Mouse (Mus musculus) ES-CJ7 (cell line): ENCODE measurements around the gene Lhfpl5.
A peak's percentile ranks its signal among the peaks of the same experiment; 100 is the strongest.

Source experiments
- DNase-seq: peaks from one replicate; pipeline ENCODE4 v3.0.0; 2011; ENCODE audit warnings: low read depth, low spot score

Lhfpl5 gene

DNA sequence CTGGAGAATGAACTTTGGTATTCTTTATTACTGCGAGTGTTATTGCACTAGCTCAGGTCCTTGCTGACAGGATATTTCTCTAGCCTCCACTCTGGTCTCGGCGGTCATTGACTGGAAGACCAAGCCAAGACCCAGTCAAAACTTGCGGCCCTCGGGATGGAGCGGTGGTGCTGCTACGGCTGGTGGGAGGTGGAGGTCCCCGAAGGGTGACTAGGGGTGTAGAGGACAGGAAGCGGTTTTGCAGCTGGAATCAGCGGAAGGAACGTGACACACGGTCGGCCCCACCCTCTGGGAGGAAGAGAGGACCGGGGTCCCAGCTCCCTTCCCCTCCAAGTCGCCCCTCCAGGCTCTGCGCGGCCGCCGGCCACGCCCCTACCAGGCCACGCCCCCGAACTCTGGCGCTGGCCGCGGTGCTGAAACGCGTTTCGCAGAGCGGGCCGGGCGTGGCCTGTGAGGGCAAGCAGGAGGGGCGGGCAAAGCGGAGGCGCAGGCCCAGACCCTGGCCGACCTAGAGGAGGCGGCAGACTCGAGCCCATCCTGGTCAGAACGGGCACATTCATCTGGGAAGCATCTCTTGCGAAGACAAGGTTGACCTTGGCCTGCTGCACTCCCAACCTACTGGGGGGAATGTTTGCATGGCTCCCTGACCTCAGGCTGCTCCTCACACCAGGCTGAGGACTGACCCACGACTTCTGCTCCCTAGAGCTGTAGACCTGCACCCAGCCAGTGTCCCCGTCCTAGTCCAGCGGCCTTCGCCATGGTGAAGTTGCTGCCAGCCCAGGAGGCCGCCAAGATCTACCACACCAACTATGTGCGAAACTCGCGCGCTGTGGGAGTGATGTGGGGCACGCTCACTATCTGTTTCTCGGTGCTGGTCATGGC is at the start of gene Lhfpl5:
TSS of gene Lhfpl5 (plus strand) at position 398 of the 882 bp plus-strand sequence.
- DNase-seq = peak; percentile 73

DNA sequence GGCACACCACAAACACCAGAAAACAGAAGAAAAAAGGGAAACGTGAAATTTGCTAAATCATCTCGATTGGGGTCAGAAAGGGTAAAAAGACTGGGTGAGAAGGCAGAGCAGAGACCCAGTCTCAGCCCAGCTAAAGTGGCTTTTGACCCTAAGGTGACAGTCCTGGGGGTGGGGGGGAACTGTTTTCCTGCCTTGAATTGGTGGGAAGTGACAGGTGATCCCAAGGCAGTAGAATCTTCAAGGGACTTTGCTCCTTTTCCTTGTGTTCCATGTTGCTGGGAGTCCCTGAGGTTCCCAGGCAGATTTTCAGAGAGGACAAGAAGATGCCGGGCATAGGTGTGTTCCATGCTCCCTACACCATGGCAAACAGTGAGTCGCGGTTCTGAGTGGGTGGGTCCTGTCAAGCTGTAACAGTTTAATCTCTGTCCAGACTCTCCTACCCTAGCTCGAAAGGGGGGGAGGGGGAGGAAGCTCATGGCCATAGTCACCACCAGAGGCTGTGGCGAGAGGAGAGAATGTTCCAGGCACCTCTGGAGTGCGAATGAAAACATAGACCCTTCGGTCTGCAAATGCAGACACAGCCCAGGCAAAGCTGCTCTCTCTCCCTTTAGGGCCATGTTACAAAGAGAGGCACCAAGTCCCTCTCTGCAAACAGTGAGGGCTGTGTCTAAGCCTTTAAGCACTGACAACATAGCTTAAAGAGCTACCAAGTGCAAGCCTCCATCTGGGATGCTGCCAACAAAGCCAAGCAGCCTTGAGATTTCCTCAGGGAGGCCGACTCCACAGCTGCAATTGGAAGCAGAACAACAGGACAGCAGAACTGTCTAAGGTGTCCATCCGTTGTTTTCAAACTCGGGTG is 48.0 kb upstream of the Lhfpl5 start:
- no peak for DNase-seq

DNA sequence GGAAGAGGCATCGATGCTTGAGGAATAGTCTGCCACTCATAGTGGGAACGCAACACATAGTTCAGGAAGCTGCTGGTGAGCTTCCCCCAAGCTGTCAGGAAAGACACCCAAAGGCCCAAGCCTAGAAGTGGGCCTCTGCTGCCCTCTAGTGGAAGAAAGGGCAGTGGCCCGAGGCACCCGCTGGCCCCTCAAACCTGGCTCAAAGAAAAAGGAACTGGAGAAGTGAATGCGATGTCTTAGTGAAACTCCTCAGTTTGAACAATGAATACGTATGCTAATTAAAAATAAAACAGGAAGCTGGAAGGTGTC is 47.4 kb upstream of the Lhfpl5 start:
- peak; percentile 61 for DNase-seq

DNA sequence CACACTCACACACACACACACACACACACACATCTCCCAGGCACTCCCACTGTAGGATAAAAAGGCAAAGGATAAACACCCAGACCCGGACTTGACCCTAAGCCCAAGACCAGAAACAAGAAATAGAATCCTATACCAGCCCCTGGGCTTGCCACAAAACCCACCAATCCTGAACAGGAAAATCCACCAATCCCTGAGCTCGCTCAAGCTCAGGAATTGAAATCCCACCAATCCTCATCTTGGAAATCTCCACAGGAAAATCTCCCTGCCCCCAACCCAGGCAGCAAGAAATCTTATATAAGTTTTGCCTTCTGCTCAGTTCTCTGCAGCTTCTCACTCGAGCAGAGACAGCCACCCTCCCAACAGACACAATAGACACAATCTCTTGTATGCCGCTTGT is 46.3 kb upstream of the Lhfpl5 start:
- DNase-seq = no peak

DNA sequence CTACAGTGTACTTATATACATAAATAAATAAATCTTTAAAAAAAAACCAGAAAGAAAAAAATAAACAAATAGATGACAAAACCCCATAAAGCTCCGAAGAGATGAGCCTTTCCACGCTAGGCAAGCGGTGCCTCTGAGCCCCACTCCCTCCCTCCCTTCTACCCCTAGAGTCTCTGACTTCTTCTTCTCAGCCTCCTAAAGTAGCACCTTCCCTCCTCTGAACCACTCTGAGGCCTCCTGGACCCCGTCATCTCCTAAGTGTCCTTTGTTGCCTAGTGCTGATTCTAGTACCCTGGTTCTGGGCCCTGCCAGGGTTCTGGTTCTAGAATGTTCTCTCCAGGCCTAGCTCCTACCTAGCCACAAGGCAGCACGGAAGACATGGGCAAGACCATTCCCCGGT is 44.9 kb upstream of the Lhfpl5 start, which contains the start of gene Armc12:
TSS of gene Armc12 (plus strand) at position 301 of the 400 bp plus-strand sequence.
- DNase-seq = no peak

DNA sequence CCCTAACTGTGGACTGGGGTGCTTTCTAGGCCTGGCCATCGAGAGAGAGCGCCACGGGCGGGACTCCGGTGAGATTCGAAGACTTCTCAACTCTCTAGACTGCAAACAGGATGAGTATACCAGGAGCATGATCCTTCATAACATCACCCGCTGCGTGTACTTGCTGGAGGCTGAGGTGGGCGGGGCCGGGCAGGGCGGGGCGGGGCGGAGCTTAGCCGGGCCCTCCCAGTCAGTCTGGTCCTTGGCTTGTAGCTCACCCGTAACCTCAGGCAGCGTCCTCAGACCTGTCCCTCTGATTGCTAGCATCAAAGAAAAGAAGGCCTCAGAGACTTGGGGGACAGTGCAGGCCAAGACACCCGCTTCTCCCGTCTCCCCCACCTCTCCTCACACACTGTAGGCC is 43.5 kb upstream of the Lhfpl5 start:
- DNase-seq = peak; percentile 66

DNA sequence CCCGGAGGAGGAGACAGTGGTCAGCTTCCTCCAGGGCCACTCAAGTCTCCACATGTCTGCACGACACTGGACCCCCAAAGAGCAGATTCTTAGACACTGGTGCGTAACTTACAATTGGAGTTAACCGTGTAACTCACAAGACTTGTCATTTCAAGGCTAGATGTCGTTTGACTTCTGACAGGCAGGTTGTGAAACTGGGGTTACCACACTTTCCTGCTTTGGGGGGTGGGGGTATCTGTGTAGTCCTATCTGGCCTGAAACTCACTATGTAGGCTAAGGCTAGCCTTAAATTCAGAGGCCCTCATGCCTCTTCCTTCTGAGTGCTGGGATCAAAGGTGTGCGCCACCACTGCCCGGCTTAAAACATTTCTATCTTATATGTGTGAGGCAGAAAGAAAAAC is 42.9 kb upstream of the Lhfpl5 start:
- DNase-seq = no peak

DNA sequence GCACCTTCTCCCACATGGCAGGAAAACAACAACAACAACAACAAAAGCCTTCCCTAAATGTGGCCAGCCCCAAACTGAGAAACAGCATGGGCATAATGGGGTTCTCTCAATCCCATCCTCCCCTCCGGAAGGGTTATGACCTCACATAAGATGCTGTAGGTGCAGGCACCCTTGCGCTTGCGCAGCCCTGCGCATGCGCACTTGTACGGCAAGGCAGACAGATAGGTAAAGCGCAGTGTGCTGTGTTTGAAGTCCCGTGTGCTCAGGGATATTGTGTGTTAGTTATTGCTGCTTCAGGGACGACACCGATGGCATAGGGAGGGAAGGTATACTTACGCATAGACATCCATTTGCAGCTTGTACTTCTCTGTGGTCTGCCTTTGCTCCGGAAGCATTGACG is 42.1 kb upstream of the Lhfpl5 start:
- DNase-seq = peak; percentile 60

DNA sequence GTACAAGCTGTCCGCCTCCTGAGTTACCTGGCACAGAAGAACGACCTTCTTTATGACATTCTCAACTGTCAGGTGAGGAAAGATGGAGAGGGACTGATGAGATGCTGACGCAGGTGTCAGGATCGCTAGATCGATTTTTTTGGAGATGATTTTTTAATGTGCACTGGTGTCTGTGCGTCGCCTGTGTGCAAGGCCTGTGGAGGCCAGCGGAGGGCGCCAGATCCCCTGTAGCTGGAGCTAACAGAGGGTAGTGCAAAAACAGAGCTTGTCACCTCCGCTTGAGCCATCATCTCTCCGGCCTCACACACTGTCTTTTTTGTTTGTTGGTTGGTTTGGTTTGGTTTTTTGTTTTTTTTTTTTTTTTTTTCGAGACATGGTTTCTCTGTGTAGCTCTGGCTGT is 37.6 kb upstream of the Lhfpl5 start:
- DNase-seq = peak; percentile 73

DNA sequence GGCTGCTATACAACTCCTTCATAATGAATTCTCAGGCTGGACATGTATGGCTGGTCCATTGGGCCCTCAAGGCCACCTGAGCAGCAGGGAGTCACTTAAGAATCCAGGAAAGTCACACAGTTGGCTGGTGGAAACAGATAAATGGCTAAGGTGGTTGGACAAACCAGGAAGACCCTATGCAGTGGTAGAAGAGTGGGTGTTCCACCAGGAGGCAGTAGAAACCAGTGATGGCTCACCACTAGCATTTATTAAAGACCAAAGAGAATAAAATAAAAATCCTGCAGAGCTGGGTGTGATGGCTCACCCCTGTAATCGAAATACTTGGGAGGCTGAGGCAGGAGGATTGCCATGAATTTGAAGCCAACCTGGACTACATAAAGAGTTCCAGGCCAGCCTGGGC is 28.5 kb upstream of the Lhfpl5 start:
- no peak for DNase-seq

DNA sequence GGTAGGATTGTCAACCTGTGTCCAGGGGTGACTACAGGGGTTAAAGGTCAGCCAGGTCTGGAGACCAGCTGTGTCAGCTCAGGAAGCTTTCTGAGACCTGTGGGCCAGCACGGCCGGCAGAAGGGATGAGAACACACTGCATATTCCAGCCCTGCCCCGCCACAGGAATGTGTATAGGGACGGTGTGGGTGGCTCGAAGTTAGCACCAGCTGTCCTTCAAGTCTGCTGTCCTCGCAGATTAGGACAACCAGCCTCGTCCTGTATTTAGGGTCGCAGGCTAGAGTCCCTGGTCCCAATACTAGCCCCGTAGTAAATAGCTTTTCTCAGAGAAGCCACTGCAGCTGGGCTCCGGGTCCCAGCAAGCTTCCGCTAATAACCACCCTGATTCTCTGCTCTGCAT is 26.9 kb upstream of the Lhfpl5 start:
- DNase-seq = no peak

DNA sequence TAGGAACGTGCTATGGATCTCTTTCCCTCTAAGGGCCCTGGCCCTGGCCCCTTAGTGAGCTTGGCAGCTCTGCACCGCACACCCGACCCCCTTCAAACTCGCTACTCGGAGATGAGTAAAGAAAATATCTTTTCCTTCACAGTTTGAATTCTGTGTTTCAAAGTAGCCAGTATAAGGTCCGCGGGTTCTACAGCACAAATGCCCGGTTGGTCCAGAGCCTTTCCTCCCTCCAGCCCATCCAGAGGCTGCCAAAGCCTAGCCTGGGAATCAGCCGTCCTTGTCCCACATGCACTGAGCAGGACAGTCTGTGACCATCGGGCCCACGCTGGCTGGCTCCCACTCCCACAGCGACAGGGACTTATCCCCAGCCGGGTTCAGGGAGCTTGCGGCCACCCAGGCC is 26.3 kb upstream of the Lhfpl5 start, which contains the start of gene Clpsl2:
TSS of gene Clpsl2 (plus strand) at position 301 of the 400 bp plus-strand sequence.
- DNase-seq = no peak

DNA sequence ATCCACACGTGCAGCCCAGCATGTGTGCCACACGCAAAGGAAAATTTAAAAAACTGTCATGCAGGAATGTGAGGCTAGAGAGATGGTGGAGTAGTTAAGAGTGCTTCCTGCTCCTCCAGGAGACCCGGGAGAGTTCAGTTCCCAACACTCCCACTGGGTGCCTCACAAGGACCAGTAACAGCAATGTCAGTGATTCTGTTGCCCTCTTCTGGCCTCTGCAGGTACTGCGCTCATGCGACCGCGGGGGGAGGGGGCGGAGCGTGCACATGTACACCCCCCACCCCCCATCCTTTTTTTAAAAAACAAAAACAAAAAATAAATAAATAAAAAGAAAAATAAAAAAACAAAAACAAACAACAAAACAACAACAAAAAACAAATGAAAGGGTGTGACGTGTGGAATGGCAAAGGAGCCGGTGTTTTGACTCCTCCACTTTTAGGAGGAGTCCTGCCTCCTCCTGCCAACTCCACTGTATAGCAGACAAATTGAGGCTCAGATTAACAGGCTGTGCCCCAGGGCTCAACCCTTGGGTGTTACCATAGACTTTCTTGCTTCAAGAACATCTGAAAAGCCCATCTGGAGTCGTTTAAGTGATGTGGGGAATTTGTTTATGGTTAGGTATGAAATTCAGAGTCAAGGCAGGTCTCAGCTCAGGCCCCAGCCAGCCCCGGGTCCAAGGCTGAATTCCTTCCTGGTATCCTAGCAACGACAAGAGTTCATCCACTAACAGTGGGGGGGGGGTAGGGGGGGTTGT is 22.2 kb upstream of the Lhfpl5 start:
- peak; percentile 90 for DNase-seq

DNA sequence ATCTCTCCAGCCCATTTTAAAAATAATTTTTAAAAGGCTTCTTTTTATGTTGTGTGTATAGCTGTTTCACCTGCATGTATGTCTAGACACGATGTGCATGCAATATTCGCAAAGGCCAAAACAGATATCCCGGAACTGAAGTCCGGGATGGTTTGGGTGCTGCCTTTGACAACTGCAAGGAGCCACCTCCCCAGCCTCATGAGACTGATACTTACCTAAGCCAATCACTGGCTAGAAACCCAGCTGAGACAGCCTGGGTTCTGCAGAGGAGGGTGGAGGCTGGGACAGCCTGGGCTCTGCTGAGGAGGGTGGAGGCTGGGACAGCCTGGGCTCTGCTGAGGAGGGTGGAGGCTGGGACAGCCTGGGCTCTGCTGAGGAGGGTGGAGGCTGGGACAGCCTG is 21.4 kb upstream of the Lhfpl5 start:
- DNase-seq = peak; percentile 58

DNA sequence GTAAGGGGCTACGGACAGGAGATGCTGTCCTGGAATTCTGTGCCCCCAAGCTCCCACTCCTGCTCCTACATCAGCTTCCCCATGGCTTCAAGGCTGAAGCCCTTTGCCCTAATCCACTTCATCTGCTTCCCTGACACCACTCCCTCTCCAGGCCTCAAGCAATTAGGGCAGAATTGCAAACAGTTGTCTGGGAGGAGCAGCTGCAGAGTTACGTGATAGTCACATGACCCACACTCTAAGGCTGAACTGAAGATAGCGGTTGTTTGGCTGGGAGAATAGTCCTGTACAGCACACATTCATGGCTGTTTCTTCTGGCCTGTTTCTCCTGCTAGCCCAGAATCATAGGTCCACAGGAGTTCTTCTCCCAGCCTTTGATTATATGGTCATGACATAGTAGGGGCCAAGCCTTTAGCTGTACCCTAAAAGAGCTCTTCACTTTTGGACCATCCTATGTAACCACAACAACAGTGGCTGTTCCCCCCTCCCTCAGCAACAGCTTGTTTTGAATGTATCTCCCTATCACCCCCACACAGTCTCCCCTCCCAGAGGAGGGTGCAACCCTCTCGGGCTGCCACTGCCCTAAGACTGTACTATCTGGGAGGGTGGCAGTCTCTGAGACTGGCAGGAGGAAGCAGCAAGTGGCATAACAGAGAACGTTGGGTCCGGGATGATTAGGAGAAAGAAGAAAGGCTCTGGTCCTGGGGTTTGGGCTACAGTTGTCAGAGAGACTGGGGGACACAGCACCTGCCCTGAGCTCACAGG is 18.6 kb upstream of the Lhfpl5 start:
- DNase-seq = peak; percentile 60

DNA sequence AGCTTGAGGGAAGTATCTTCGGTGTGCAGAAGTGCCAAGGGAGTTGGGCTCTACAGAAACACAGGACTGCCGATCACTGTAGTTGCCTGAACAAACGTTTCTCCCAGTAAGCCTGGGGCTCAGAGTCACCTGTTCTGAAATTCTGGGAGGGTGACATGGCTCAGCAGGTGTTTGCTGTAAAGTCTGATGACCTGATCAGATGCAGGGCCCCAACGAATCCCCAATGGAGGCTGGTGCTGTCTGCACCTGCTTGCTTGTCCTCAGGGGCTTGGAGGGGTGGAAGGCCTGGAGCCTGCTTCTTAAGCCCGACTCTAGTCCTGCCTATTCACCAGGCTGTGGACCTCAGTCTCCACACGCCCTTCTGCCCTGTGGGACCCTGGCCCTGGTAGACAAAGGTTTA is 17.7 kb upstream of the Lhfpl5 start:
- no peak for DNase-seq

DNA sequence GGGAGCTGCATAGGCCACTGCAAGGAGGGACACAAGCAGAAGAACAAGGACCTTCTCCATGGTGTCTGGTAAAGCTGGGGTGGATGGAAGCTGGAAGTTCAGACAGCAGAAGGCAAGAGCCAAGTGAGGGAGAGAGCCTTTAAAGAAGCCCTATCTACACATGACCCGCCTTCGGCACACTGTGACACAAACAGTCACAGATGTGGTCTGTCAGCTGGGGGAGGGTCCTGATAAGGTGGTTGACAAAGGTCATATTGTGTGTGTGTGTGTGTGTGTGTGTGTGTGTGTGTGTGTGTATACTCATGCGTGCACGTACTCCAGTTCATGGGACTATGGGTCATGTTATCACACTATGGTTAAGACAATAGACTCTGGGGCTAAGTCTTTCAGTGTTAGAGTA is 14.8 kb upstream of the Lhfpl5 start, which contains the start of gene Clps:
TSS of gene Clps (minus strand) at position 169 of the 400 bp plus-strand sequence.
- no peak for DNase-seq

DNA sequence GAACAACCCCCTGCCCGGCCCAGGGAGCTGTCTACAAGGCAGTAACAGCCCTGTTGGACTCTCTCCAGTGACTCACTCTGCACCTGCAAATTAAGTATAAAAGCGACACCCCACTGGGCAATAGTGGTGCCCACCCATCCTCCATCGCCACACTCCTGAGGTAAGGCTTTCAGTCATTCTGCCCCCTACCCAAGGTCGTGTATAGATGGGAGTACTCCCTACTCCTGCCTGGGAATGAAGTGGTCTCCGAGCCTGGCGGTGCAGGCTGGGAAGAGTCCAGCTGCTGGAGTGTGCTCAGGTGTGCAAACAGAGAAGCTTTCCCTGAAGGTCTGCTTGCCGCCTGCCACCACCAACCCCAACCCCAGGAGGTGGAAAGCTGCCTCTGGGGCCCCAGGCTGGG is 13.8 kb upstream of the Lhfpl5 start:
- peak; percentile 75 for DNase-seq

DNA sequence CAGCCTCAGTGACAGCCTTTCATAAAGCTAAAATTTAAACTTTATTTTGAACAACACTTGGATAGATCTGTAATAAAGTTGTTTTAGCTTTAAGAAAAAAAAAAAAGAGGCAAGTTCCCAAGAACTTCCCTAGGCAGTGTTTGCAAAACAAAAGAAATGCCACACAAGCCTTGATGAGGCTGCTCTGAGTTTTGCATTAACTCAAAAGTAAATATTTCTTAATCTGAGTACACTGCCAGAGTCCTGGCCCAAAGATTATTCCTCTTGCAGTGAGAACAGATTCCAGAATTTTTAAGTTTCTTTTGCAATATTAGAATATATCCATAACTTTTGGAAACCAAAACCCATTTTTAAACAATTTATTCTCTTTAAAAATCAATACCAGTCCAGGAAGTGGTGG is 10.3 kb upstream of the Lhfpl5 start:
- DNase-seq = no peak

DNA sequence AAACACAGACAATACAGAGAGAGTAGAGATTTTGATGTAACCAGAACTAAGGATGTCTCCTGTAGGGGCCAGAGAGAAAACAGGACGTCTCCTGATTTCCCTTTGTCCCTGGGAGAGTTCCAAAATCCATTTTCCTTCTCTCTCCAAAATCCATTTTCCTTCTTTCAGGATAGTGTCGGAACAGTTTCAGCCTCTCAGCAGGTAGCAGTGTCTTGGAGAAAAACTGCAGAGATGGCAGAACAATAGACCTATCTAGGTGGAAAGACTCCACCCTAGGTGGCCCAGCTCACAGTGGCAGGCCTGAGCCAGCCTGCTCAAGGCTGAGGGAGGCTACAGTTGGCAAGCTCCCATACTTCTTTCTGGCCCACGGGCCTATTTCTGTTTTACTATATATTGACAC is 7.9 kb upstream of the Lhfpl5 start:
- peak; percentile 79 for DNase-seq

DNA sequence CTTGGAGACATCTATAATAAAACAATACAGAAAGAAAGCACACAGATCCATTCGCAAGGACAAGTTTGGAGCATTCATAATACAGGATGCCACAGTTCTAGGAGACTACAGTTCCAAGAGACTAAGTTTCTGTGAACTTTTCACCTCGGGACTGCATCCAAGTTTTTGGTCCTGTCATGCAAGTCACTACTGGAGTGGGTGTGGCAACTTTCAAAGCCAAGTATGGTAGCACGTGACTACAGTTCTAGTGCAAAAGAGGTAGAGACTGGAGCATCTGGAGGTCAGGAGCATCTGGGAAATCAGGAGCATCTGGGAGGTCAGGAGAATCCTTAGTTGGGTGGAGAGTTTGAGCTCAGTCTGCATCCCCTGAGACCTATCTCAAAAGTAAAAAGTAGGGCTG is 3.6 kb upstream of the Lhfpl5 start:
- peak; percentile 53 for DNase-seq
